Mouse (Mus musculus): ENCODE results near the gene Mrpl43. TPM values are rescaled to one million over a fixed set of nuclear protein-coding genes. Genes with fewer than 3 reads are reported as not detected.

Mrpl43 gene
- polyA plus RNA-seq, 1 experiment from 2014 or later = 83.0 TPM

GRCm38 (mm10) chr19:45024775-45025174, 18.5 kb upstream of the Mrpl43 start:
- H3K27me3 ChIP-seq (ENCODE audit: insufficient read depth, poor library complexity, severe bottlenecking) = no peaks in the 10 kb centered on the region
- peaks cover 69% of the 10 kb centered on the region for H3K4me1 ChIP-seq (replicated peaks)
- WGBS = 85% methylated on average over 20 of the region's 20 CpGs
- H3K9me3 ChIP-seq = no peaks in the 10 kb centered on the region
- DNase-seq (ENCODE audit: low spot score) = no peak
- peaks cover 88% of the 10 kb centered on the region for H3K36me3 ChIP-seq
- H3K27ac ChIP-seq = no peak overlapping the region
- no peak overlapping the region for H3K4me3 ChIP-seq

DNA sequence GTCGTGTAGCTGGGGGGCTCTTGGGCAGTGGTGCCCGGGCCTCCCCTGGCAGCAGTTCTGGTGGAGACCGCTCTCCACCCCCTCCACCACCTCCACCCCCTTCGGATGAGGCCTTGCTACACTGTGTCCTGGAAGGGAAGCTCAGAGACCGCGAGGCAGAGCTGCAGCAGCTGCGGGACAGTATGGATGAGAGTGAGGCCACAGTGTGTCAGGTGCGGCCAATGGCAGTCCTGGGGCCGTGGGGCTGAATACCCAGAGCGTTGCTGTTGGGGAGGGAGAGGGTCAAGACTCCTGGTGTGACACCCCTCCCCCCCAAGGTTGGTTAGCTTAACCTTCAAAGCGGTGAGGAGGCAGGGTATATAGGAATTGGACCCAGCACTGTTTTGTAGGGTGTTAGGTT, 17.8 kb upstream of the Mrpl43 start:
- WGBS = 87% methylated on average over 11 of the region's 11 CpGs
- Histone ChIP-seq H3K27me3 (ENCODE audit: insufficient read depth, poor library complexity, severe bottlenecking) (no peaks in the 10 kb centered on the region), H3K36me3 (peaks cover 88% of the 10 kb centered on the region), H3K4me1 (replicated peaks) (peaks cover 70% of the 10 kb centered on the region), H3K27ac (peak overlapping the region; percentile 45; the same call in 1 of the 2 replicates), H3K4me3 (no peak overlapping the region), H3K9me3 (no peaks in the 10 kb centered on the region)
- no peak for DNase-seq (ENCODE audit: low spot score)

DNA sequence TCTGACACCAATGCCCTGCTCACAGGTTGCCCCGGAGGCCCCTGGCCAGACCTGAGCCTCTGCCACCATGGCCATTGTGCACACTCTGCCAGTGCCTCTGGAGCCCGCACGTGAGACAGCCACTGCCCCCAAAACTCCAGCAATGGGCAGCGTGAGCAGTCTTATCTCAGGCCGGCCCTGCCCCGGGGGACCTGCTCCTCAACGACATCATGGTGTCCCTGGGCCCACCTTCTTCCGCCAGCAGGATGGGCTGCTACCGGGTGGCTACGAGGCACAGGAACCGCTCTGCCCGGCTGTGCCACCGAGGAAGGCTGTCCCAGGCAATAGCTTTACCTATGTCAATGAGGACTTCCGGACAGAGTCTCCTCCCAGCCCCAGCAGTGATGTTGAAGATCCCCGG, 15.1 kb upstream of the Mrpl43 start:
- H3K9me3 ChIP-seq = no peaks in the 10 kb centered on the region
- H3K36me3 ChIP-seq = peaks cover 61% of the 10 kb centered on the region
- H3K4me3 ChIP-seq = peak overlapping the region; percentile 23; the same call in 1 of the 2 replicates
- WGBS = 92% methylated on average over 15 of the region's 15 CpGs
- peaks cover 64% of the 10 kb centered on the region for H3K4me1 ChIP-seq (replicated peaks)
- DNase-seq (ENCODE audit: low spot score) = no peak
- no peaks in the 10 kb centered on the region; the same call in 1 of the 2 replicates for H3K27me3 ChIP-seq (ENCODE audit: insufficient read depth, poor library complexity, severe bottlenecking)
- peak overlapping the region; percentile 42; the same call in 1 of the 2 replicates for H3K27ac ChIP-seq

DNA sequence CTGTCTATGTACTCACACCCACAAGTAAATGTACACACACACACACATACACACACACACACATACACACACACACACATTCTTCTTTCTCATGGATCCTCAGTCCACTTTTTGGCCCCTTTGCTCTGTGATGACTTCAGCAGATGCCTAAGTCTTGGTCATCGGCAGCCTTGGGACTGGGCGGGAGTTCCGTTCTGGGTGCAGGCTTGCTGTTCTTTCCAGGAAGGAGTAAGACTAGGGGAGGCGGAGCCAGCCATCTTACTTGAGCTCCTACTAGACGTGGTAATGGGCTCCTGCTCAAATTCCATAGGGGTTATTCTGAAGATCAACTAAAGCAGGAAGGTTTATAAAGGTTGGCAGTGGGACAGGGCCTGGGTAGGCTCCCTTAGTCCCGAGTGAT, 14.1 kb upstream of the Mrpl43 start:
- peaks cover 67% of the 10 kb centered on the region for H3K4me1 ChIP-seq (replicated peaks)
- 0 out of 2 replicates have a peak overlapping the region, but pooled peaks have one; percentile 1 for H3K27ac ChIP-seq
- DNase-seq (ENCODE audit: low spot score) = no peak

GRCm38 (mm10) chr19:45018351-45018831, 12.1 kb upstream of the Mrpl43 start:
- no peaks in the 10 kb centered on the region for H3K9me3 ChIP-seq
- H3K27me3 ChIP-seq (ENCODE audit: insufficient read depth, poor library complexity, severe bottlenecking) = no peaks in the 10 kb centered on the region; the same call in 1 of the 2 replicates
- peaks cover 75% of the 10 kb centered on the region for H3K4me1 ChIP-seq (replicated peaks)
- peak overlapping the region; percentile 73 for H3K4me3 ChIP-seq
- under 1% methylated on average over 13 of the region's 13 CpGs for WGBS
- peaks cover 32% of the 10 kb centered on the region for H3K36me3 ChIP-seq
- peak; percentile 58 for DNase-seq (ENCODE audit: low spot score)
- H3K27ac ChIP-seq = peak overlapping the region; percentile 99

More for the DNA sequence above, 14.1 kb upstream of the Mrpl43 start:
- Histone ChIP-seq H3K27me3 (ENCODE audit: insufficient read depth, poor library complexity, severe bottlenecking) (no peaks in the 10 kb centered on the region; the same call in 1 of the 2 replicates), H3K36me3 (peaks cover 51% of the 10 kb centered on the region), H3K4me3 (peak overlapping the region; percentile 29; the same call in 1 of the 2 replicates), H3K9me3 (no peaks in the 10 kb centered on the region)
- 72% methylated on average over 6 of the region's 6 CpGs for WGBS

DNA sequence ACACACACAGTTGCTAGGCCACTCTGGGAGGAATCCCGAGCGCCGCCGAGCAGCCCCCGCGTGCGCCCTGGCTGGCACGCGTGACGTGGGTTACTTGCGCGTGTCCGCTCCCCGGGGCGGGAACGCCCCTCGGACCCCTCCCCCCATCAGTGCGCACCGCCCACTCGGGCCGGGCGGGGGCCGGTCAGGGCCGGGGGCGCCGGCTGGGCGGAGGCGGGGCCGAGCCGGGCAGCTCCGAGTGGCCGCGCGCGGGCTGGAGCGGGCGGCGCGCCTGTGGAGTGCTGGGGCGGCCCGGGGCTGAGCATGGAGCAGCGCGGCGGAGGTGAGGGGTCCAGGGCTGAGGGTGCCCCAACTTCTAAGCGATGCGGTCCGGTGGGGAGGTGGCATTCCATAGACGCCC, 11.7 kb upstream of the Mrpl43 start:
- peak; percentile 86 for DNase-seq (ENCODE audit: low spot score)
- H3K27me3 ChIP-seq (ENCODE audit: insufficient read depth, poor library complexity, severe bottlenecking) = no peaks in the 10 kb centered on the region; the same call in 1 of the 2 replicates
- peak overlapping the region; percentile 99 for H3K27ac ChIP-seq
- 0% methylated on average over 44 of the region's 48 CpGs for WGBS
- peak overlapping the region; percentile 73 for H3K4me3 ChIP-seq
- H3K9me3 ChIP-seq = no peaks in the 10 kb centered on the region
- H3K36me3 ChIP-seq = peaks cover 27% of the 10 kb centered on the region
- peaks cover 75% of the 10 kb centered on the region for H3K4me1 ChIP-seq (replicated peaks)

DNA sequence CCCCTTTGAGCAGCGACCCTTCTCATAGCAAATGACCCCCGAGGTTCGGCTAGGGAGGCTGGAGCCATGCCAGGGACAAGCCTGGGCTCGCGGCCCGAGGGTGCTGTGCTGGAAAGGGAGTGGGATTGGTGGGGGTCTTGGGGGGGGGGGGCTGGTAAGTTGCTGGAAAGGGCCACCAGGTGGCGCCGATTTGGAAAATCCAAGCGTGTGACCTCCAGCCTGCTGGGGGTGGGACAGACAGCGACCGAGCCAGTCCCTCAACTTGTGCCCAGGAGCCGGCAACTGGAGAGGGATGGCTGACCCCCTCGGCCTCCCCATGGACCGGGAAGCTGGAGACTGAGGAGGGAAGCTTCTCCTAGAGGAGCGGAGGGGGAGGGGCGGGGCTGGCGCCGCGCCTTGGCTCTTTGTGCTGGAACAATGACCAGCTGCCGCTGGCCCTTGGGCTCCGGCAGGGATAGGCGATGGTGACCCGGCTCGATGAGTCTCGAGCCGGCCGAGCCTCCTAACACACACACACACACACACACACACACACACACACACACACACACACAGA, 11.1 kb upstream of the Mrpl43 start:
- peak overlapping the region; percentile 99 for H3K27ac ChIP-seq
- DNase-seq (ENCODE audit: low spot score) = peak; percentile 93
- no peaks in the 10 kb centered on the region; the same call in 1 of the 2 replicates for H3K27me3 ChIP-seq (ENCODE audit: insufficient read depth, poor library complexity, severe bottlenecking)
- peaks cover 80% of the 10 kb centered on the region for H3K4me1 ChIP-seq (replicated peaks)
- H3K9me3 ChIP-seq = no peaks in the 10 kb centered on the region
- H3K4me3 ChIP-seq = peak overlapping the region; percentile 73
- WGBS = 0% methylated on average over 21 of the region's 27 CpGs
- peaks cover 27% of the 10 kb centered on the region for H3K36me3 ChIP-seq

- WGBS = 1% methylated on average over 18 of the region's 18 CpGs
- H3K27me3 ChIP-seq (ENCODE audit: insufficient read depth, poor library complexity, severe bottlenecking) = no peaks in the 10 kb centered on the region; the same call in 1 of the 2 replicates
- peaks cover 27% of the 10 kb centered on the region for H3K36me3 ChIP-seq
- peak; percentile 79 for DNase-seq (ENCODE audit: low spot score)
- H3K9me3 ChIP-seq = no peaks in the 10 kb centered on the region
- H3K4me3 ChIP-seq = peak overlapping the region; percentile 73
- H3K27ac ChIP-seq = peak overlapping the region; percentile 99
- H3K4me1 ChIP-seq (replicated peaks) = peaks cover 78% of the 10 kb centered on the region
Observed at GRCm38 (mm10) chr19:45016341-45017215, 10.3 kb upstream of the Mrpl43 start.

DNA sequence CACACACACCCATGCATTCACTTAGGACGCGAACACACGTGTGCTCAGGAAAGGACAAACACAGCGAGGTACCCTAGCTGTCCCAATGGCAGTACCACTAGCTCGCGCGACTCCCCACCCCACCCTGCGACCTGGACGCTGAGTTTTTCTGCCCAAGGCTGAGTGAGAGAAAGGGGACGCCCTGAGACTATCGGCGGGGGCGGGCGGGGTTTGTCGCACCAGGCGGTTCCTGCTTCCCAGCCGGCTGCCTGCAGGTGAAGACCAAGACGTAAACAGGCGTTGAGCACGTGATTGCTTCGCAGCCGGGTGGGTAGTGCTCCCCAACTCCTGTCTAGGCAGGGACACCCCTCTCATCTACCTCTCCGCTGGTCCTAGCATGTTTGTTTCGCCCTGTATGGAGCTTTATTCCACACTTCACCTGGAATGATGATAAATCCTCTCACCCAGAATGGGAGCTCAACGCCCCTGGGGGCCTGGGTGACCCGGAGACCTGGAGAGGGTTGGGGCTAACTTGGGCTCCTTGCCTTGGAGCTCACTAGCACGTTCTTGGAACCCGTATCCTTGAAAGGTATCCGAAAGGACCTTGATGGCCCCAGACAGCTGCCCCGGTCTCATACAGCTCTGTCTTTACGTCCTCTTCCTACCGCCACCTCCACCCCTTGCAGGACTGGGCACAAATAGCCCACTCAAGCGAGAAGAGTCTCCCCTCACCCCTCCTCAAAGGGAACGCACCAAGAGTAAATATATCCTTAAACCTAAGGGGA, 9.5 kb upstream of the Mrpl43 start:
- Histone ChIP-seq H3K27ac (peak overlapping the region; percentile 99), H3K4me3 (peak overlapping the region; percentile 73), H3K9me3 (no peaks in the 10 kb centered on the region), H3K36me3 (peaks cover 27% of the 10 kb centered on the region), H3K4me1 (replicated peaks) (peaks cover 70% of the 10 kb centered on the region), H3K27me3 (ENCODE audit: insufficient read depth, poor library complexity, severe bottlenecking) (no peaks in the 10 kb centered on the region; the same call in 1 of the 2 replicates)
- peak; percentile 42 for DNase-seq (ENCODE audit: low spot score)
- WGBS = under 1% methylated on average over 34 of the region's 34 CpGs

DNA sequence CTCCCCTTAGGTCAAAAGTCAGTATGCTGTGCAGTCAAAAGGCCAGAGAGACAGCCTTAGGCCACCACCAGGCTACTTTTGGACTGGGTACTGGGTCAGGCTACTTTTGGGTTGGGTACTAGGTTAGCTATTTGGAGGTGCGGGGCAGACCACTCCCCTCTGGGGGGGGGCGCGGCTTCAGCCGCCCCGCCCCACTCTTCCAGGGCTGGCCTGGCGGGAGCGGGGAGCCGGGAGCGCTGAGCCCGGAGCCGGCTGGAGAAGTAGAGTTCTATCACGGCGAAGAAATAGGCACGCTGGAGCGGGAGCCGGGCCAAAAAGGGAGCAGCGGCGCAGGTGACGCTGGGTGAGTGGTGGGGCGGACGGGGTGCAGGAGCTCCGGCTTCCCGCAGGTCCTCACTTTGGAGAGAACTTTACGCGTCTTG, 8.8 kb upstream of the Mrpl43 start:
- WGBS = under 1% methylated on average over 25 of the region's 25 CpGs
- peak overlapping the region; percentile 73 for H3K4me3 ChIP-seq
- peaks cover 63% of the 10 kb centered on the region for H3K4me1 ChIP-seq (replicated peaks)
- H3K36me3 ChIP-seq = peaks cover 29% of the 10 kb centered on the region
- H3K9me3 ChIP-seq = no peaks in the 10 kb centered on the region
- H3K27ac ChIP-seq = peak overlapping the region; percentile 99
- no peaks in the 10 kb centered on the region; the same call in 1 of the 2 replicates for H3K27me3 ChIP-seq (ENCODE audit: insufficient read depth, poor library complexity, severe bottlenecking)
- peak; percentile 49 for DNase-seq (ENCODE audit: low spot score)

- Histone ChIP-seq H3K9me3 (no peaks in the 10 kb centered on the region), H3K36me3 (peaks cover 34% of the 10 kb centered on the region), H3K4me1 (replicated peaks) (peaks cover 57% of the 10 kb centered on the region), H3K27ac (peak within 1 kb of the TSS; percentile 99), H3K4me3 (peak within 1 kb of the TSS; percentile 73), H3K27me3 (ENCODE audit: insufficient read depth, poor library complexity, severe bottlenecking) (no peaks in the 10 kb centered on the region; the same call in 1 of the 2 replicates)
- DNase-seq (ENCODE audit: low spot score) = peak; percentile 40
- 8% methylated on average over 10 of the region's 10 CpGs for WGBS
Observed at GRCm38 (mm10) chr19:45014335-45014971, 8.2 kb upstream of the Mrpl43 start, which contains the start of gene Lzts2. Gene Lzts2, plus strand, starts transcription at chr19:45014414.
